ENCODE assay signal across 31 mouse cellular contexts in genomic region chr8:103932681-103933080, GRCm38 (mm10).
DNase-seq lines count a peak whose midpoint lies in the region; ATAC-seq lines count a peak whose summit lies in the region.
"Had no signal": no experiment of that assay in that cellular context is flagged by ENCODE, and none has a peak within 500 bp of the region (broad histone marks: within the 10 kb centered on the region; RNA-seq: fewer than 3 reads in every experiment).

No protein-coding gene starts in this region.

- DNase-seq in heart, adult 11 months: peak; percentile 52
- no peak for DNase-seq in heart, adult 9 months (ENCODE audit: low spot score in 2 of 2)
- DNase-seq in limb, embryonic 11.5 days (ENCODE audit: low spot score): no peak
- DNase-seq in limb, embryonic 10.5 days (ENCODE audit: low spot score): no peak
- DNase-seq in embryo, embryonic 10.5 days (ENCODE audit: low spot score): peak; percentile 47
- peak; percentile 38 for DNase-seq in embryonic facial prominence, embryonic 14.5 days (ENCODE audit: low spot score)
- no peak for DNase-seq in gastrocnemius, postnatal 10 days
- no peak for DNase-seq in spleen, postnatal 4 days (ENCODE audit: low spot score in 2 of 2)
- DNase-seq: adrenal gland, postnatal 14 days; cerebellum, adult 11-12 months; cerebellum, adult 9-11 months; forebrain, postnatal 0 days; gastrocnemius, postnatal 14 days; heart, postnatal 10 days; kidney, postnatal 10 days; layer of hippocampus, adult 9-11 months; liver, postnatal 0 days; lung, postnatal 4 days; midbrain, embryonic 14.5 days; thymus, postnatal 14 days had no signal

- no peak overlapping the region for H3K27ac ChIP-seq in limb, embryonic 11.5 days (replicated peaks; ENCODE audit: low read depth, low read length)
- no peak overlapping the region for H3K27ac ChIP-seq in limb, embryonic 10.5 days
- H3K27ac ChIP-seq in embryonic facial prominence, embryonic 14.5 days (replicated peaks; ENCODE audit: low read depth, low read length): no peak overlapping the region
- H3K27ac ChIP-seq: embryonic facial prominence, embryonic 13.5 days; heart, embryonic 13.5 days; hindbrain, embryonic 14.5 days; limb, embryonic 13.5 days; liver, embryonic 12.5 days; stomach, embryonic 15.5 days had no signal

- no peaks in the 10 kb centered on the region for H3K9me3 ChIP-seq in limb, embryonic 11.5 days (ENCODE audit: control insufficient read depth, low read length)
- H3K9me3 ChIP-seq in limb, embryonic 10.5 days (replicated peaks): no peaks in the 10 kb centered on the region
- no peaks in the 10 kb centered on the region for H3K9me3 ChIP-seq in embryonic facial prominence, embryonic 14.5 days (ENCODE audit: control insufficient read depth, low read length)
- H3K9me3 ChIP-seq: embryonic facial prominence, embryonic 13.5 days; heart, embryonic 13.5 days; limb, embryonic 13.5 days; liver, embryonic 12.5 days; megakaryocyte, embryonic 14.5 days; stomach, embryonic 15.5 days had no signal

- H3K9ac ChIP-seq in limb, embryonic 11.5 days (ENCODE audit: low read length): no peak overlapping the region
- no peak overlapping the region for H3K9ac ChIP-seq in embryonic facial prominence, embryonic 14.5 days (ENCODE audit: low read depth, low read length)
- H3K9ac ChIP-seq: embryonic facial prominence, embryonic 13.5 days; forebrain, postnatal 0 days; heart, embryonic 13.5 days; hindbrain, embryonic 14.5 days; limb, embryonic 13.5 days; liver, embryonic 12.5 days; liver, postnatal 0 days; stomach, embryonic 15.5 days had no signal

- no peak overlapping the region for H3K4me2 ChIP-seq in limb, embryonic 11.5 days (ENCODE audit: low read depth, severe bottlenecking)
- no peak overlapping the region for H3K4me2 ChIP-seq in embryonic facial prominence, embryonic 14.5 days (ENCODE audit: low read depth, low read length)
- H3K4me2 ChIP-seq: embryonic facial prominence, embryonic 13.5 days; heart, embryonic 13.5 days; hindbrain, embryonic 14.5 days; limb, embryonic 13.5 days; liver, embryonic 12.5 days; stomach, embryonic 15.5 days had no signal

- no peaks in the 10 kb centered on the region for H3K4me1 ChIP-seq in limb, embryonic 11.5 days (ENCODE audit: control insufficient read depth, insufficient read depth, low read length)
- H3K4me1 ChIP-seq in limb, embryonic 10.5 days: no peaks in the 10 kb centered on the region; the same call in 1 of the 2 replicates
- H3K4me1 ChIP-seq in embryonic facial prominence, embryonic 14.5 days (ENCODE audit: control insufficient read depth, insufficient read depth, low read length): no peaks in the 10 kb centered on the region
- H3K4me1 ChIP-seq: heart, embryonic 13.5 days; liver, embryonic 12.5 days; megakaryocyte, embryonic 14.5 days; stomach, embryonic 15.5 days had no signal

- 0 out of 2 replicates have a peak, but pooled peaks have one; percentile 26 for ATAC-seq in limb, embryonic 11.5 days (ENCODE audit: insufficient number of reproducible peaks, low FRiP score, low TSS enrichment, low read depth)
- ATAC-seq in embryonic facial prominence, embryonic 14.5 days (ENCODE audit: low read depth): no peak
- ATAC-seq: forebrain, postnatal 0 days; intestine, postnatal 0 days; liver, embryonic 12.5 days; liver, postnatal 0 days; Patski had no signal

- H3K36me3 ChIP-seq in limb, embryonic 11.5 days (ENCODE audit: control insufficient read depth, insufficient read depth, low read length): no peaks in the 10 kb centered on the region
- no peaks in the 10 kb centered on the region for H3K36me3 ChIP-seq in limb, embryonic 10.5 days
- H3K36me3 ChIP-seq in embryonic facial prominence, embryonic 14.5 days (ENCODE audit: control insufficient read depth, insufficient read depth, low read length): no peaks in the 10 kb centered on the region
- H3K36me3 ChIP-seq: embryonic facial prominence, embryonic 13.5 days; G1E; heart, embryonic 13.5 days; limb, embryonic 13.5 days; liver, embryonic 12.5 days; stomach, embryonic 15.5 days had no signal

- no peaks in the 10 kb centered on the region for H3K27me3 ChIP-seq in limb, embryonic 11.5 days (ENCODE audit: control insufficient read depth, insufficient read depth, low read length)
- no peaks in the 10 kb centered on the region for H3K27me3 ChIP-seq in limb, embryonic 10.5 days (ENCODE audit: low read depth, poor library complexity, severe bottlenecking)
- no peaks in the 10 kb centered on the region for H3K27me3 ChIP-seq in embryonic facial prominence, embryonic 14.5 days (replicated peaks; ENCODE audit: control insufficient read depth, insufficient read depth, low read length)
- H3K27me3 ChIP-seq: embryonic facial prominence, embryonic 13.5 days; heart, embryonic 13.5 days; limb, embryonic 13.5 days; liver, embryonic 12.5 days; megakaryocyte, embryonic 14.5 days; Patski; stomach, embryonic 15.5 days had no signal

- 33% methylated on average over 1 of the region's 1 CpGs for WGBS in limb, embryonic 11.5 days
- 39% methylated on average over 1 of the region's 1 CpGs for WGBS in limb, embryonic 10.5 days
- 16% methylated on average over 1 of the region's 1 CpGs for WGBS in embryonic facial prominence, embryonic 14.5 days

- no peak overlapping the region for H3K4me3 ChIP-seq in limb, embryonic 11.5 days (ENCODE audit: low read depth, low read length)
- H3K4me3 ChIP-seq in limb, embryonic 10.5 days: no peak overlapping the region
- no peak overlapping the region for H3K4me3 ChIP-seq in embryonic facial prominence, embryonic 14.5 days (ENCODE audit: low read depth, low read length)
- H3K4me3 ChIP-seq: embryonic facial prominence, embryonic 13.5 days; erythroblast, embryonic 14.5 days; heart, embryonic 13.5 days; limb, embryonic 13.5 days; liver, embryonic 12.5 days; megakaryocyte, embryonic 14.5 days; stomach, embryonic 15.5 days had no signal

Comparison
In these comparisons a context has a peak if more than half of its experiments do, and no peak if none do; other contexts are left out.
1. DNase-seq: peak in heart, adult 11 months (single experiment), embryo, embryonic 10.5 days (single experiment) and embryonic facial prominence, embryonic 14.5 days (single experiment); none in heart, adult 9 months (0 of 2), limb, embryonic 11.5 days (single experiment), limb, embryonic 10.5 days (single experiment), gastrocnemius, postnatal 10 days (single experiment) and spleen, postnatal 4 days (0 of 2).